Mouse (Mus musculus): ENCODE measurements around the gene Slc15a2.

Slc15a2 gene

GRCm38 (mm10) chr16:36751979-36752378, 32.8 kb downstream of the Slc15a2 start:
- DNase-seq (ENCODE audit: low read depth): no peak

- DNase-seq (ENCODE audit: low read depth): no peak
These were observed 37.0 kb downstream of the Slc15a2 start for GRCm38 (mm10) chr16:36747767-36748166.

GRCm38 (mm10) chr16:36747068-36747467, 37.7 kb downstream of the Slc15a2 start:
- no peak for DNase-seq (ENCODE audit: low read depth)

- no peak for DNase-seq (ENCODE audit: low read depth)
These were observed 41.2 kb downstream of the Slc15a2 start for GRCm38 (mm10) chr16:36743580-36743979.

GRCm38 (mm10) chr16:36739404-36739930, 45.3 kb downstream of the Slc15a2 start:
- DNase-seq (ENCODE audit: low read depth): no peak

GRCm38 (mm10) chr16:36735421-36735820, 49.3 kb downstream of the Slc15a2 start:
- DNase-seq (ENCODE audit: low read depth): no peak

GRCm38 (mm10) chr16:36733827-36734226, 50.9 kb downstream of the Slc15a2 start:
- no peak for DNase-seq (ENCODE audit: low read depth)

- no peak for DNase-seq (ENCODE audit: low read depth)
These were observed 52.2 kb downstream of the Slc15a2 start for GRCm38 (mm10) chr16:36732572-36732971.

- no peak for DNase-seq (ENCODE audit: low read depth)
These were observed 55.8 kb downstream of the Slc15a2 start for GRCm38 (mm10) chr16:36728959-36729358.

- peak; percentile 38 for DNase-seq (ENCODE audit: low read depth)
These were observed 60.8 kb downstream of the Slc15a2 start for GRCm38 (mm10) chr16:36723880-36724443.

- DNase-seq (ENCODE audit: low read depth): no peak
These were observed 62.0 kb downstream of the Slc15a2 start for GRCm38 (mm10) chr16:36722739-36723138.

GRCm38 (mm10) chr16:36720194-36721055, 64.3 kb downstream of the Slc15a2 start:
- DNase-seq (ENCODE audit: low read depth): peak; percentile 49

GRCm38 (mm10) chr16:36718637-36719036, 66.1 kb downstream of the Slc15a2 start:
- DNase-seq (ENCODE audit: low read depth): no peak

- no peak for DNase-seq (ENCODE audit: low read depth)
These were observed 67.3 kb downstream of the Slc15a2 start for GRCm38 (mm10) chr16:36717481-36717880.

GRCm38 (mm10) chr16:36711760-36712159, 73.0 kb downstream of the Slc15a2 start:
- DNase-seq (ENCODE audit: low read depth): no peak

- peak; percentile 63 for DNase-seq (ENCODE audit: low read depth)
These were observed 74.0 kb downstream of the Slc15a2 start for GRCm38 (mm10) chr16:36710794-36711193.

GRCm38 (mm10) chr16:36709405-36709804, 75.4 kb downstream of the Slc15a2 start:
- DNase-seq (ENCODE audit: low read depth): peak; percentile 81

GRCm38 (mm10) chr16:36708751-36709150, 76.0 kb downstream of the Slc15a2 start:
- DNase-seq (ENCODE audit: low read depth): peak; percentile 60

- no peak for DNase-seq (ENCODE audit: low read depth)
These were observed 76.9 kb downstream of the Slc15a2 start for GRCm38 (mm10) chr16:36707702-36708423.

- DNase-seq (ENCODE audit: low read depth): no peak
These were observed 84.3 kb downstream of the Slc15a2 start for GRCm38 (mm10) chr16:36700484-36700883.

Data from induced T-regulatory cell, adult 2 months (primary cell).